Mouse (Mus musculus): ENCODE data around the gene Ostm1.

The Ostm1 gene

GRCm38 (mm10) chr10:42680582-42681001, 97.0 kb downstream of the Ostm1 start:
- WGBS = 27% methylated on average over 6 of the region's 6 CpGs

GRCm38 (mm10) chr10:42682421-42682820, 98.8 kb downstream of the Ostm1 start:
- WGBS = 88% methylated on average over 8 of the region's 8 CpGs

GRCm38 (mm10) chr10:42687873-42688272, 104.3 kb downstream of the Ostm1 start:
- 94% methylated on average over 5 of the region's 5 CpGs for WGBS

DNA sequence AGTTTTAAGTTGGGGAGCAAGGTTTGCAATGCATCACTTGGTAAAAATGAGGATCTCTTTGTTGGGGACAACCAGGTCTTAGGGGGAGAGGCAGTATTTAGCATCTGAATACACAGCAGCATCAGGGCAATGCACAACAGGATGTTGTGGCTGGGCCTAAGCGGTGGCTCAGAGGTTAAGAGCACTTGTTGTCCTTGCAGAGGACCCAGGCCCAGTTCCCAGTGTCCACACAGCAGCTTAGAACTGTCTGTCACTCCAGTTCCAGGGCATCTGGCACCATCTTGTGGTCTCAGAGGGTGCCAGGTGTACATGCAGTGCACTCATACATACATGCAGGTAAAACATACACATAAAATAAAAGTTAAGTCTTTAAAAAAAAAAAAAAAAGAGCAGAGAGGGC, 106.1 kb downstream of the Ostm1 start:
- 90% methylated on average over 1 of the region's 1 CpGs for WGBS

DNA sequence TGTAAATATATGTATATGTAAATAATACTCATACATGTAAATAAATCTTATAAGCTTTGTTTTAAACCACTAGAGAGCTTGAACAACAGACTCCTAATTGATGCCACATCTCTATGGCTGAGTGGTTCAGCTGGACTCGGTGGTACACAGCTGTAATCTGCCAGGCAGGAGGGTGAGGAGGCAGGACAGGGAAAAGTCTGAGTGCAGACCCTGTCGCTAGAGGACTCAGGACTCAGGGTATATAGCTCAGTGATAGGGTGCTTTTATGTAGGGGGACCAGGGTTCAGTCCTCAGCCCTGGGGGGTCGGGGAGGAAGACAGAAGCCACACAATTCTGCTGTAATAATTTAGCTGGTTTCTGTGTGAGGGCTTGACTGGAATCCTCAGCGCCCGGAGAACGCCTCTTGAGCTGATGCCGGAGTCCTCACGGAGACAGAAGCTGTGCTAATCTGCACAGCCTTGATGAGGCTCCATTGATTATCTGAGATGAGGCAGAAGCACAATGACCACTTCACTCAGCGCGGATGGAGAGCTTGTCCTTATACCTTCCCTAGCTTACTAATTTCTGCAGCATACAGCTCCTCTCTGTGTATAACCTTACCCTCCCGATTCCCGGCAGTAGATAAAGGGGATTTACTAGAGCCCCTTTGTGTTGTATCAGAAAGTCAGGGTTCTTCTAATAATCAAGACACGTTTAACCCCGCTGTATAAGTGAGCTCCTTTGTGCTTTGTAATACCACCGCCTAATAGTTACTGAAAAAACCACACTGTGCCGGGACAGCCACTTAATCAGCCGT, 106.8 kb downstream of the Ostm1 start:
- 63% methylated on average over 17 of the region's 17 CpGs for WGBS

- 80% methylated on average over 2 of the region's 2 CpGs for WGBS
Measured at GRCm38 (mm10) chr10:42691051-42691450, 107.4 kb downstream of the Ostm1 start.

GRCm38 (mm10) chr10:42692095-42692494, 108.5 kb downstream of the Ostm1 start:
- WGBS = 94% methylated on average over 2 of the region's 2 CpGs

GRCm38 (mm10) chr10:42693482-42693881, 109.9 kb downstream of the Ostm1 start:
- 86% methylated on average over 2 of the region's 2 CpGs for WGBS

DNA sequence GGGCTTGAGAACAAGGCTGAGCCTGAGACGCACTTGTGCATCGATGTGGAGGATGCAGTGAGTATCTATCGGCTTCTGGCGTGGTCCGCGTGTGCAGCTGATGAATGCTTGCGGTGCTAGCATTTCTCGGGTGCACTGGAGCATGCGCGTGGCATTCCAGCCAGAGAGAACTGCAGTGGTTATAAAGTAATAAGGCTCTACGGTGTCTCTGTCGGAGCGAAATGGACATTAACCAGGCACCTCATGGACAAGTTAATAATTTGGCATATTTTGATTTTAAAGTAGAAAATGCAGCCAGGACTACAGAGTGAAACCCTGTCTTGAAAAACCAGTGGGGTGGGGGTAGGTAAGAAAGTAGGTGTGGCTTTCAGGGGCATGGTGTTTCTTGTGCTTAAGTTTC, 112.7 kb downstream of the Ostm1 start:
- 93% methylated on average over 13 of the region's 13 CpGs for WGBS

- WGBS = 32% methylated on average over 8 of the region's 8 CpGs
Measured at GRCm38 (mm10) chr10:42697007-42697406, 113.4 kb downstream of the Ostm1 start.

- WGBS = 93% methylated on average over 9 of the region's 9 CpGs
Measured at GRCm38 (mm10) chr10:42698375-42698774, 114.8 kb downstream of the Ostm1 start.

GRCm38 (mm10) chr10:42698994-42699393, 115.4 kb downstream of the Ostm1 start:
- 87% methylated on average over 8 of the region's 8 CpGs for WGBS

- WGBS = 90% methylated on average over 2 of the region's 2 CpGs
Measured at GRCm38 (mm10) chr10:42702111-42702510, 118.5 kb downstream of the Ostm1 start.

- WGBS = 24% methylated on average over 9 of the region's 9 CpGs
Measured at GRCm38 (mm10) chr10:42714676-42715075, 131.1 kb downstream of the Ostm1 start.

GRCm38 (mm10) chr10:42715366-42716035, 131.9 kb downstream of the Ostm1 start:
- 42% methylated on average over 19 of the region's 19 CpGs for WGBS

- WGBS = 95% methylated on average over 5 of the region's 5 CpGs
Measured at GRCm38 (mm10) chr10:42722116-42722515, 138.5 kb downstream of the Ostm1 start.

- WGBS = 76% methylated on average over 13 of the region's 13 CpGs
Measured at GRCm38 (mm10) chr10:42723275-42724232, 139.9 kb downstream of the Ostm1 start.

DNA sequence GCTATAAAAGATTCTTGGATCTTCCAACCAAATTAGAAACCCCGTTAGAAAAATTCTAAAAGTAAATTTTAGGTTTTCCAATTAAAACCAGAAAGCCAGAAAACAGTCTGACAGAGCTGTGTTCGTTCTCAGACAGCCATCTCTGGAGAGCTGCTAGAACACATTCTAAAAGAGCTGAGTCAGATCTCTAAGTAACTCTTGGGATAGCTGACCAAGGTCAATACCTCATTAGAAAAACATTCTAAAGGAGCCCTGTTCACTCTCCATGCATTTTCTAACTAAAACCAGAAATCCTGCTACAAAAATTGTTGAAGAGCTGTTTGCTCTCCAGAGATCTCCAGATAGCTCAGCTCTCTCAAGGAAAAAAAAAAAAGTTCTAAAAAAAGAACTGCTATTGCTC, 146.0 kb downstream of the Ostm1 start:
- whole genome bisulfite sequencing = 25% methylated on average over 2 of the region's 2 CpGs

- 51% methylated on average over 5 of the region's 5 CpGs for WGBS
Measured at GRCm38 (mm10) chr10:42734546-42735060, 151.0 kb downstream of the Ostm1 start.

DNA sequence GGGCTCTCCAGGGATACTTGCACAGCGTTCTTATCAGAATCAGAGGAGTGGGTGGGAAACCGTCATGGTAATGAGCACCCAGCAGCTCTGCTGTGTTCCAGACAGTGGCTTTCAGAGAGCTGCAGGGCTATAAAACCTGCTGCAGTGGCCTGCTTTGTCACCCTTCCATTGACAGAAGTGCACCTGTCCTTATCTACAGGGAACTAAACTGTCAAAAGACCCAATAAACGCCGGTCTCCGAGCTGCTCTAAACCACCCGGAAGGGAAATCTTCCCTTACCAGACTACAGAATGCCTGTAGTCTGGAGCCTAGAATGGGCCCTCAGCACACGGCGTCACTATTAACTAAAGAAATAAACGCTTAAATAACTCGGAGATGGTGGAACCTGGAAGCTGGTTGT, 168.2 kb downstream of the Ostm1 start:
- WGBS = 79% methylated on average over 10 of the region's 10 CpGs

Measured in cerebral cortex, adult 2 months (tissue).